Mouse (Mus musculus): Measurements from ENCODE around the gene Mgat4a.

Mgat4a gene

DNA sequence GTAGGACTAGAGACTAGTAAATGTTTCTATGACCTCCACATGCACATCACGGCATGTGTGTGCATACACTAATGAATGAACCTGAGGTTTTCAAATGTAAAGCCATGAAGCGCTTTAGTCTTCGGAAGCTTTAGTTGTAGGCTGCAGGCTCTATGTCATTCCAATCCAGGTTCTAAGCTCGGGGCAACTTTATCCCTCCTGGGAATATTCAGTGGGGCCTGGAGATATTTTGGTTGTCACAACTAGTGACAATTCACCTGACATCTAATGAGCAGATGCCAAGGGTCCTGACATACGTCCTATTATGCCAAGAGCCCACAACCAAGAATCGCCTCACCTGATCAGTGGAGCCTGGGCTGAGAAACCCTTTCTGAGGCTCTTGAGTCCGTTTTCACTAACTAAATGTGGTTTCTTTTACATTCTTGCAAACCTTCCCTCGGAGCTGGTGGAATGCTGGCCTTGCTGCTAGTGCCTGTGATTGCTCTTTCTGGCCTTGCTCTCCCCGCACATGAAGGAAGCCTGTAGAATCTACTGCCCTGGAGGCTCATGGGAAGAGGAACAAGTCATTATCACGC lies 75.9 kb downstream of the Mgat4a start:
- TF ChIP-seq GATA4 (IDR thresholded peaks at IDR 0.05; ENCODE audit: insufficient replicate concordance, low read length): no peak

DNA sequence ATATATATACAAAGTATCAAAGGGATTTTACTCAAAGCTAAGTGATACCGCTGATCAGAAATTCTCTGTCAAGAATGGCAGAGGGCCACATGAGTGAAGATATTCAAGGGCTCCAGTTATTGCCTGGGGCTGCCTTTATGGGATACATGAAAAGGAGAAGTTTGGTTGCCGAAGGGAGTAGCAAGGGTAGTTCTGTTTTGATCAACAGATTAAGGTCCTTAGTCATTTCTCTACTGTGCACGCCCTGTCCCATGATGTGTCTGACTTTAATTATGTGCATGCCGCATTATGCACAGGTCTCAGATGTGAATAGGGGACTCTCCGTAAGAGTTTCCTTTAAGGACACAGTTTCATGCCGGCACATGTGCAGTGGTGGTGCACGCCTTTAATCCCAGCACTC lies 83.3 kb downstream of the Mgat4a start:
- no peak for TF ChIP-seq GATA4 (IDR thresholded peaks at IDR 0.05; ENCODE audit: insufficient replicate concordance, low read length)

DNA sequence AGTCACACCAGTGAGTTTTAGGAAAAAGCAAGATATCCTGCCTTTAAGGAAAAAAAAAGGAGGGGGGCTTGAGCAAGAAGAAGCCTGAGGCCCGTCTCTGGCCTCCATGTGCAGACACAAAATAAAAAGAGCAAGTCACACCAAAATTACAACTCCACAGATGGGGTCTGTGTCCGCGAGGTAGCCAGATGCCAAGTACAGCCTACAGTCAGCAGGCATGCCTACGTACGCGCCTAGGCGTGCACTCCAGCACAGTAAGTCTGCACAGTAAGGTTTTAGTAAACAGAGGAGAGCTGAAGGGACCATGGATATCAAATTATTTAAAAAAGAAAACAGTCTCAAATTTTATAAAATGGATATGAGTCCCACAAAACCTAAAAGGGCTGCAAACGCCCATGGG lies 89.5 kb downstream of the Mgat4a start:
- no peak for TF ChIP-seq GATA4 (IDR thresholded peaks at IDR 0.05; ENCODE audit: insufficient replicate concordance, low read length)

DNA sequence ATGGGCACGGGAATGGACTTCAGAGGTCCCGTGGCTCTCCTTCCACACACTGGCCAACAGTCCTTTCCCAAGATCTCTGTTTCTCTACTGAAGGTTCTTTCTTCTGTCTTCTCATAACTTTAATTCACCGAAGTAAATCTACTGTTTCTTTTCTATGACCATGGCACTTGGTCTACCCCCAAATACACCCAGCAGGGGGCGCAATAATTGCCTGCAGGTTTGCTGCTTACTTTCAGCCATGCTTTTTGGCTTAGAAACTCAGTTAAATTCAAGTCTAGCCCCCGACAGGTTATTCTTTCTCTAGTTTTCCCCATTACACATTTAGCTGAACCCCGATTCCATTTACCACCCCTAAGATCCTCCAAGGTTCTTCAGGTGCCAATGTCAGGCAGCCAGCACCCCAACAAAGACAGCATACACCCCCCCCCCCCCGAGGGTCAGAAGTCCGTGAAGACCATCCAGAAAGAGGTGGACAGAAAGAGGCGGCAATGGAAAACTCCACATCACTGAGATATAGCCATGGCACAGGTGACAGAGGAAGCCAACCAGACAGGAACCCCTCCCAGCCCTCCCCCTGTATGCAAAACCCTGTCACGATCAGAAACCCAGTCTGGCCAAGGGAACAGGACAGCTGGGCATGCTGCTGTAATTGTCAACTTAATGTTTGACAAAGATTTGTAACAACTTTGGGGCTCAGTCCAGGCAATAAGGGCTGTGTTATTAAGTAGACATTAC lies 92.3 kb downstream of the Mgat4a start:
- TF ChIP-seq GATA4 (IDR thresholded peaks at IDR 0.05; ENCODE audit: insufficient replicate concordance, low read length): no peak

DNA sequence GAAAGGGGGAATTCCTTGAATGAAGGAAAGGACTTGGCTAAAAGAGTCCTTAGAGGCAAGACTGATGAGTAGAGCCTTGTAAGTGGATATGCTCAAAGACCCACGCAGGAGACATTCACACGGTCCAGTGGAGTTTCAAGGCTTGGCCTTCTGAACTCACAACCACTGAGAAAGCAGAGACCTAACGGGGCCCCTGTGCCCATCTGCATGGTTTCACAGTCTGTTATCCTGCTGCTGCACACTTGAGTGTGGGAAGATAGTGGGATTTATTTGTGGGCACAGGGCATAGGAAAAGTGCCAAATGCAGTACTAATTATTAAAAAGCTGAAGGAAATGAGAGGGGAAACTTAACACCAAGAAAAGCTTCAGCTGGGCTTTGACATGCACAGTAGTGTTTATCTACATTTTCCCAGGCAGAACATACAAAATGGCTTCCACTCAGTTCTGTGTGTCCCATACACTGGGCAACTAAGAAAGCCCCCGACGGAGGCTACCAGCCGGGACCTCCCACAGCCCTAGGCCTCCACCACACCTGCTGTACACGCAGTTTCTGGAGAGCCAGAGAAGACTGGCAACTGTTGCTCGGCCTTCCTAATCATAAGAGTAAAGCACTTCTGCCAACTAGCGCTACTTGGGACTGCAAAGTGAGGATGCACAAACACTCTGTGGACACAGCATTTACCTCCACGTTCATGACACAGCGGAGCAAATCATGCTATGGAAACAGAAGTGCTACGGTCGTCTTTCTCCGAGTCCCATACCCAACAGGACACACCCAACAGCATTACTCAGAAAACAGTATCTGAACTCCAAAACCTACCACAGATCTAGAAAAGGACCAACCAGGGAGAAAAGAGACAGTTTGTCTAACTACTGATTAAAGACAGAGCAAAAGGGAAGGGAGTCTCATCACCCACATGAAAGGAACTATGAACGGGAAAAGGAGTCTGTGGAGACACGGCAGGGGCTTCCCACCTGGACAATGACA lies 97.7 kb downstream of the Mgat4a start:
- TF ChIP-seq GATA4 (IDR thresholded peaks at IDR 0.05; ENCODE audit: insufficient replicate concordance, low read length): no peak

- TF ChIP-seq GATA4 (IDR thresholded peaks at IDR 0.05; ENCODE audit: insufficient replicate concordance, low read length): no peak
Observed at GRCm38 (mm10) chr1:37436419-37436818, 104.4 kb downstream of the Mgat4a start.

- no peak for TF ChIP-seq GATA4 (IDR thresholded peaks at IDR 0.05; ENCODE audit: insufficient replicate concordance, low read length)
Observed at GRCm38 (mm10) chr1:37430297-37430840, 110.4 kb downstream of the Mgat4a start.

DNA sequence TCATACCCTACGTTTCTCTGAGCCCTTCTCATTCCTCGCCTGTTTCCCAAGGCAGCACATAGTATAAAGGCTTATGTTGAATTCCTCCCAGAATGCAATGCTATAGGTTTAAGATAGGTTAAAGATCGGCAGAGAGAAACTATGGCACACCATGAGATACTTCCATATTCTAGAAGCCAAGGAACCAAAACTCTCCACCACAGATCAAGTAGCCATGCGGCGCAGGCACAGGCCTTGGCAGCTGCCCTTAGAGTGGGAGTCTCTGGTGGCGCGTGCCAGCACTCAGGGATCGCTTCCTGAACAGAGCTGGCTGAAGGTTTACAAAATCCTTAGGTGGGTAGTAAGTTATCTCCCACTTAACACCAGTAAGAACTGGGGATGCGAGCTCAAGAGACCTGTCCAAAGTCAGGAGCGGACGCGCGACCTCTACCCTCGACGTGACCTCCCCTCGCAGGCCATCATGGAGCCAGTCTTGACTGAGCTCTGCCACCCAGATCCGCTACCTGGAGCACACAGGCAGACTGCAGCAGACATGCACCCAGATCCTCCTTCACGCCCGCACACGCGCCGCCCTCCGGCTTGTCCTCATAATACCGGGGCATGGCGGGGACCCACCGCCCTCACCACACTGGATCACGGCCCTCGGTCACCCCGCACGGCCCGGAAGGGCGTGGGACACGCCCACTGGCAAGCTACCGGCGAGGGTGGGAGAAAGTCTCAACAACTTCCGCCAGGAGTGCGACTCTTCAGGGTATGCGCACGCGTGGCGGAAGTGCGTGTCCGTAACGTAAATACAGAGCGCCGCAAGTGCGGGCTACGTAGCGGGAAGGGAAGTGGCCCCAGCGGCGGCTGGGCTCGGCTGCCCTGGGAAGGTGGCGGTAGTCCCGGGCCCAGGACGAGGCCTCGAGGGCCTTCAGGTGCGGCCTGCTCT lies 111.2 kb downstream of the Mgat4a start, which contains the start of the genes Coa5 and Unc50:
Gene Coa5 (minus strand): TSS at position 738 of the 931 bp plus-strand sequence.
Gene Unc50 (plus strand): TSS at position 774 of the 931 bp plus-strand sequence.
- peak; percentile 11; the same call in 1 of the 2 replicates for TF ChIP-seq GATA4 (IDR thresholded peaks at IDR 0.05; ENCODE audit: insufficient replicate concordance, low read length)

DNA sequence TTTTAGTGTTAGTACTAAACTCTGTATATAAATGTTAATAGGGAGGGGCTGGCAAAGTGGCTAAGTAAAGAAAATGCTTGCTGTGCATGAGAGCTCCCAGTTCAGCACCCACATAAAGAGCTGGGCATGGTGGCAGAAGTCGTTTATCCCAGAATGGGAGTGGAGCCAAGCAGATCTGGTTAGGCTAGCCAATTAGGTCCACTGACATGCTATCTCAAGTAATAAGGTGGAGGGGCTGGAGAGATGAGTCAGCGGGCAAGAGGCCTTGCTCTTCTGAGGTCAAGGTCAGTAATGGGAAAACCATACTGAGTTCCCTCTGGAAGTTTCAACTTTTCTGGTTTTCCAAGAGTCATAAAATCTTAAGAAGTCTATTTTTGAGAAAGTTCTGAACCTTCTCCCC lies 111.9 kb downstream of the Mgat4a start:
- TF ChIP-seq GATA4 (IDR thresholded peaks at IDR 0.05; ENCODE audit: insufficient replicate concordance, low read length): no peak

GRCm38 (mm10) chr1:37427144-37427875 lies 113.5 kb downstream of the Mgat4a start:
- no peak for TF ChIP-seq GATA4 (IDR thresholded peaks at IDR 0.05; ENCODE audit: insufficient replicate concordance, low read length)

DNA sequence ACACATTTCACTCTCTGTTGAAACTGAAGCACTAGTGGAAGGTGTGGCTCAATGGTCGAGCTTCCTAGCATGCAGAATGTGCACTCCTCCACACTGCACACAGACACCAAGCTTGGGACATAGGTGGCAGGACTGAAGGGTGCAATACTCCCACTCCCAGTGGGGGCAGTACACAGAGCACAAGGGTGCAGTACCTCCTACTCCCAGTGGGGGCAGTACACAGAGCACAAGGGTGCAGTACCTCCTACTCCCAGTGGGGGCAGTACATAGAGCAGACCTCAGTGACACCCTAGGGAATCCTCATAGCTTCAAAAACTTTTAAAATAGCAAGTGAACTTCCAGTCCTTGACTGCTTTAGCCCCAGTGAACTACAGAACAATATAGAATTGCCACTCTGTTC lies 121.4 kb downstream of the Mgat4a start:
- no peak for TF ChIP-seq GATA4 (IDR thresholded peaks at IDR 0.05; ENCODE audit: insufficient replicate concordance, low read length)

GRCm38 (mm10) chr1:37415394-37415793 lies 125.4 kb downstream of the Mgat4a start:
- TF ChIP-seq GATA4 (IDR thresholded peaks at IDR 0.05; ENCODE audit: insufficient replicate concordance, low read length): no peak

GRCm38 (mm10) chr1:37409647-37410046 lies 131.2 kb downstream of the Mgat4a start:
- no peak for TF ChIP-seq GATA4 (IDR thresholded peaks at IDR 0.05; ENCODE audit: insufficient replicate concordance, low read length)

Measured in liver, adult (tissue).